Mouse (Mus musculus) liver, embryonic 11.5 days (tissue): ENCODE data around the gene Vmn2r19. TPM values are rescaled to one million over a fixed set of nuclear protein-coding genes. Genes with fewer than 3 reads are reported as not detected.
A peak's percentile ranks its signal among the peaks of the same experiment; 100 is the strongest.
"Not testable (repeated sequence)": the region's sequence is repeated elsewhere in the genome, so short reads cannot be mapped to it uniquely, and the experiment has no call there.

Experiments
- ATAC-seq: fragments of 200-750 bp; cut with Nextera tagmentation; replicated peaks from 2 replicates; pipeline ENCODE4 v1.8.0; 2017; ENCODE audit warnings: moderate number of reproducible peaks, mild to moderate bottlenecking, moderate TSS enrichment, moderate library complexity; ENCODE audit not compliant: low FRiP score
- DNase-seq: peaks from one replicate; pipeline ENCODE4 v3.0.0-alpha.2; 2017; ENCODE audit warnings: low spot score
- H3K27ac ChIP-seq: fragments of 300-500 bp; sonication (generic); 2 replicates; pipeline ENCODE4 v1.5.1; 2014; ENCODE audit warnings: mild to moderate bottlenecking, low read depth, low read length, control low read depth
- H3K27me3 ChIP-seq: fragments of 300-500 bp; sonication (generic); replicated peaks from 2 replicates; pipeline ENCODE4 v1.6.1; 2014; ENCODE audit warnings: low read length, mixed read lengths; ENCODE audit not compliant: control insufficient read depth, insufficient read depth
- H3K36me3 ChIP-seq: fragments of 300-500 bp; sonication (generic); 2 replicates; pipeline ENCODE4 v1.6.1; 2014; ENCODE audit warnings: mild to moderate bottlenecking, low read length, moderate library complexity, mixed read lengths; ENCODE audit not compliant: control insufficient read depth, insufficient read depth
- H3K4me1 ChIP-seq: fragments of 300-500 bp; sonication (generic); replicated peaks from 2 replicates; pipeline ENCODE4 v1.6.1; 2014; ENCODE audit warnings: low read length, mixed read lengths; ENCODE audit not compliant: control insufficient read depth, insufficient read depth
- H3K4me2 ChIP-seq: fragments of 300-500 bp; sonication (generic); 2 replicates; pipeline ENCODE4 v1.6.1; 2014; ENCODE audit warnings: mild to moderate bottlenecking, control low read depth, moderate library complexity
- H3K4me3 ChIP-seq: fragments of 300-500 bp; sonication (generic); 2 replicates; pipeline ENCODE4 v1.5.1; 2014; ENCODE audit warnings: low read depth, low read length, control low read depth
- H3K9ac ChIP-seq: fragments of 300-500 bp; sonication (generic); 2 replicates; pipeline ENCODE4 v1.6.1; 2014; ENCODE audit warnings: low read depth, low read length, control low read depth
- H3K9me3 ChIP-seq: fragments of 300-500 bp; sonication (generic); 2 replicates; pipeline ENCODE4 v1.6.1; 2016; ENCODE audit warnings: low read length, inconsistent platforms, mixed read lengths; ENCODE audit not compliant: control insufficient read depth
- WGBS: fragments of 180-500 bp; shearing (Covaris S2); extraction: QIAGEN DNeasy Blood & Tissue Kit; methylation state at CpG from one replicate; pipeline ENCODE4 v1.1.7; 2014; 5-methylcytosine and 5-hydroxymethylcytosine counted together
- polyA plus RNA-seq: library from polyadenylated mRNA; unstranded; fragments of >200 nt; fragmentation: Nextera tagmentation; extraction: Ambion mirVana; gene quantifications from 2 replicates; pipeline ENCODE4 v1.2.1, GENCODE M21; 2014

Gene Vmn2r19
- polyA plus RNA-seq, 1 experiment from 2014 or later: not detected

GRCm38 (mm10) chr6:123286311-123286710 is 21.8 kb upstream of the Vmn2r19 start:
- no peak overlapping the region for H3K4me2 ChIP-seq
- H3K27me3 ChIP-seq: no peaks in the 10 kb centered on the region
- H3K27ac ChIP-seq: no peak overlapping the region
- no peaks in the 10 kb centered on the region for H3K4me1 ChIP-seq
- no peak for DNase-seq
- no peaks in the 10 kb centered on the region for H3K9me3 ChIP-seq
- H3K4me3 ChIP-seq: no peak overlapping the region
- ATAC-seq: no peak
- no peak overlapping the region for H3K9ac ChIP-seq
- no peaks in the 10 kb centered on the region for H3K36me3 ChIP-seq
- 48% methylated on average over 2 of the region's 2 CpGs for WGBS

GRCm38 (mm10) chr6:123288931-123289330 is 19.2 kb upstream of the Vmn2r19 start:
- no peaks in the 10 kb centered on the region for H3K9me3 ChIP-seq
- H3K27ac ChIP-seq: no peak overlapping the region
- no peak overlapping the region for H3K4me2 ChIP-seq
- H3K27me3 ChIP-seq: no peaks in the 10 kb centered on the region
- WGBS: 64% methylated on average over 10 of the region's 10 CpGs
- no peak overlapping the region for H3K9ac ChIP-seq
- no peaks in the 10 kb centered on the region; the same call in 1 of the 2 replicates for H3K4me1 ChIP-seq
- DNase-seq (no peak), ATAC-seq (no peak)
- no peaks in the 10 kb centered on the region for H3K36me3 ChIP-seq
- no peak overlapping the region for H3K4me3 ChIP-seq

- Histone ChIP-seq H3K27ac (no peak within 1 kb of the TSS), H3K9me3 (no peaks in the 10 kb centered on the region), H3K4me3 (no peak within 1 kb of the TSS), H3K36me3 (no peaks in the 10 kb centered on the region), H3K4me2 (no peak within 1 kb of the TSS), H3K9ac (no peak within 1 kb of the TSS), H3K27me3 (no peaks in the 10 kb centered on the region), H3K4me1 (no peaks in the 10 kb centered on the region; the same call in 1 of the 2 replicates)
- DNase-seq: no peak
- WGBS: 69% methylated on average over 4 of the region's 4 CpGs
- no peak for ATAC-seq
These were observed 18.4 kb upstream of the Vmn2r19 start, which contains the start of gene Clec4e for GRCm38 (mm10) chr6:123289753-123290152. TSS of gene Clec4e (minus strand) at chr6:123289870.

GRCm38 (mm10) chr6:123292751-123293400 is 15.3 kb upstream of the Vmn2r19 start:
- Histone ChIP-seq H3K9me3 (no peaks in the 10 kb centered on the region), H3K9ac (no peak overlapping the region), H3K36me3 (no peaks in the 10 kb centered on the region), H3K4me2 (peak overlapping the region; percentile 19; the same call in 1 of the 2 replicates), H3K4me1 (no peaks in the 10 kb centered on the region; the same call in 1 of the 2 replicates), H3K4me3 (no peak overlapping the region), H3K27me3 (no peaks in the 10 kb centered on the region), H3K27ac (peak overlapping the region; percentile 83)
- WGBS: 81% methylated on average over 1 of the region's 1 CpGs
- DNase-seq (peak; percentile 34), ATAC-seq (peak; percentile 99)

DNA sequence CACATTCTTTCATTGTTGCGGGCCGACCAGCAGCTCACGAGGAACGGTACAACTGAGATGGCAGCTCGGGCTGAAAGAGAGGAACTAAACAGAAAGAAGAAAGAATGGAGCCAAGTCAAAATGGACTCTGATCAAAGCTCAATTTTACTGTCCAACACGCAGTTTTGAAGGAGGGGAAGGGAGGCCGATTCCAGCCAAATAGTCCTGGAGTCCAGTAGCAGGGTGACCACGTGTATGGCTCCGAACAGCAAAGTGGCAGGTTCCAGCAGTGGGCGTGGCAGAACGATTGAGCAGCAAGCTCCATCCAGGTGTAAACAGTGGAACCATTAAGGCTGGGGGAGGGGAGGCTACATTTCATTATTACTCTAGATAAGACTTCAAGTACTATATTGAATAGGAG is 14.6 kb upstream of the Vmn2r19 start:
- not testable (repeated sequence) for H3K27me3 ChIP-seq, ATAC-seq, H3K4me2 ChIP-seq, H3K9me3 ChIP-seq, H3K4me1 ChIP-seq, H3K9ac ChIP-seq, H3K36me3 ChIP-seq, DNase-seq, H3K4me3 ChIP-seq
- WGBS: 68% methylated on average over 11 of the region's 11 CpGs
- 0 out of 2 replicates have a peak overlapping the region, but pooled peaks have one; percentile 41 for H3K27ac ChIP-seq

- no peaks in the 10 kb centered on the region for H3K27me3 ChIP-seq
- DNase-seq (no peak), ATAC-seq (no peak)
- WGBS: 52% methylated on average over 1 of the region's 1 CpGs
- no peaks in the 10 kb centered on the region for H3K36me3 ChIP-seq
- no peak overlapping the region for H3K27ac ChIP-seq
- no peak overlapping the region for H3K9ac ChIP-seq
- H3K4me2 ChIP-seq: no peak overlapping the region
- no peak overlapping the region for H3K4me3 ChIP-seq
- no peaks in the 10 kb centered on the region; the same call in 1 of the 2 replicates for H3K4me1 ChIP-seq
- no peaks in the 10 kb centered on the region for H3K9me3 ChIP-seq
These were observed 11.4 kb upstream of the Vmn2r19 start for GRCm38 (mm10) chr6:123296687-123297086.

GRCm38 (mm10) chr6:123306315-123306714 is 1.8 kb upstream of the Vmn2r19 start:
- H3K36me3 ChIP-seq, H3K4me3 ChIP-seq, H3K27ac ChIP-seq, H3K27me3 ChIP-seq, H3K4me1 ChIP-seq, DNase-seq, H3K9me3 ChIP-seq, H3K9ac ChIP-seq, H3K4me2 ChIP-seq: not testable (repeated sequence)
- ATAC-seq: peak; percentile 42; the same call in 1 of the 2 replicates
- 51% methylated on average over 7 of the region's 7 CpGs for WGBS

- 46% methylated on average over 2 of the region's 2 CpGs for WGBS
- H3K36me3 ChIP-seq: no peaks in the 10 kb centered on the region
- ATAC-seq (no peak), DNase-seq (no peak)
- no peak overlapping the region for H3K27ac ChIP-seq
- no peak overlapping the region for H3K9ac ChIP-seq
- H3K27me3 ChIP-seq: no peaks in the 10 kb centered on the region
- H3K4me1 ChIP-seq: no peaks in the 10 kb centered on the region
- H3K4me2 ChIP-seq: no peak overlapping the region
- H3K9me3 ChIP-seq: no peaks in the 10 kb centered on the region
- H3K4me3 ChIP-seq: no peak overlapping the region
These were observed 24.4 kb downstream of the Vmn2r19 start for GRCm38 (mm10) chr6:123332503-123332902.

DNA sequence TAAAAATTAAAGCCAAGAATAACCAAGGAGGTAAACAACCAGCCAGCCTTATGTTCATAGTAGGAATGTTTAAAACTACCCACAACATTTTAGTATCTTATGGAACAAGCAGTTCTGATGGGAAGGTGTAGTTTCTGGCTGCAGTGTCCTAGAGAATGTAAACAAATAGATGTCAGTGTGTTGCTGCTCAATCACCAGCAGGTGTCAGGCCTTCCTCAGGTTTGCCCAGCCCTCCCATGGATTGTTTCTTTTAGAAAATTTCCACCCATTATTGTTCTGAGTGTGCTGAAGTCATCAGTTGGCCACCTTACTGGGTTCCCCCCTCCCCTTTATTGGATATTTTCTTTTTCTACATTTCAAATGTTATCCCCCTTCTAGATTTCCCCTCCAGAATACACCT is 32.0 kb downstream of the Vmn2r19 start:
- H3K27ac ChIP-seq: no peak overlapping the region
- H3K36me3 ChIP-seq: no peaks in the 10 kb centered on the region
- no peak overlapping the region for H3K9ac ChIP-seq
- peak; percentile 63; the same call in 1 of the 2 replicates for ATAC-seq
- no peaks in the 10 kb centered on the region for H3K9me3 ChIP-seq
- no peak overlapping the region for H3K4me2 ChIP-seq
- no peaks in the 10 kb centered on the region for H3K27me3 ChIP-seq
- no peak overlapping the region for H3K4me3 ChIP-seq
- no peaks in the 10 kb centered on the region for H3K4me1 ChIP-seq
- no peak for DNase-seq
